Mouse (Mus musculus): ENCODE measurements around the gene Tbl3. TPM values are rescaled to one million over a fixed set of nuclear protein-coding genes. Genes with fewer than 3 reads are reported as not detected.

Tbl3 gene
- total and polyA plus RNA-seq, 3 experiments, result 103 to 111 TPM; not detected in 1

DNA sequence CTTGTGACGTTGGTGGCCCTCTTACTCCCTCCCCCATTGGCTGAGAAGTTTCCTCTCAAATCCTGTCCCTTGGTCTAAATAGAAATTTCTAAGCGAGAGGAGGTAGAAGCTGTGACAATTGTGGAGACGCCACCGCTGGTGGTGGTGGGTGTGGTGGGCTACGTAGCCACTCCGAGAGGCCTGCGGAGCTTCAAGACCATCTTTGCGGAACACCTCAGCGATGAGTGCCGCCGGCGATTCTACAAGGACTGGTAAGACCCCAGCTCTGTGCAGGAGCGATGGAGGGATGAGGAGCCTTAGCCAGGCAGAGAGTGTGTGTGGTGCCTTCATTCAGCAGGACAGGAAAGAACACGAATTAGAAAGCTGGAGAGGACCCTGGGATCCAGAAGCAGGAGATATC, 23.3 kb upstream of the Tbl3 start:
- H3K27ac ChIP-seq (ENCODE audit: control insufficient read depth, low read depth, low read length), result no peak overlapping the region
- H3K9ac ChIP-seq (ENCODE audit: control insufficient read depth, low read depth, low read length, poor library complexity, severe bottlenecking), result no peak overlapping the region
- peaks cover 0 to 17% of the 10 kb centered on the region in 2 experiments; a peak in 3 of 4 replicates for H3K4me1 ChIP-seq (ENCODE audit: control insufficient read depth in 1 of 2, insufficient read depth in 2 of 2, low read length in 2 of 2)
- no peaks in the 10 kb centered on the region for H3K9me3 ChIP-seq (replicated peaks; ENCODE audit: insufficient read depth, low read length)
- H3K79me2 ChIP-seq (ENCODE audit: control insufficient read depth, insufficient read depth, low read length, poor library complexity), result no peaks in the 10 kb centered on the region
- H3K4me3 ChIP-seq (ENCODE audit: control insufficient read depth in 1 of 2, insufficient read depth in 1 of 2, low read depth in 2 of 2, low read length in 2 of 2), result no peak overlapping the region
- DNase-seq (ENCODE audit: low read depth, low spot score), result no peak
- no peaks in the 10 kb centered on the region for H3K27me3 ChIP-seq (ENCODE audit: control insufficient read depth in 1 of 2, insufficient read depth in 2 of 2, low read length in 2 of 2)
- TF ChIP-seq POLR2AphosphoS2 (IDR thresholded peaks at IDR 0.05; ENCODE audit: low read length) (no peak), RCOR1 (IDR thresholded peaks at IDR 0.05; ENCODE audit: low read depth, low read length) (no peak), JUND (IDR thresholded peaks at IDR 0.05; ENCODE audit: low read depth, low read length) (no peak), KAT2A (conservative IDR thresholded peaks at IDR 0.05; ENCODE audit: low read depth, low read length) (no peak), ZKSCAN1 (IDR thresholded peaks at IDR 0.05; ENCODE audit: low read depth, low read length) (no peak), EP300 (IDR thresholded peaks at IDR 0.05; ENCODE audit: low read depth in 1 of 2, low read length in 2 of 2) (no peak), MYC (IDR thresholded peaks at IDR 0.05; ENCODE audit: low read depth, low read length) (no peak), ZMIZ1 (IDR thresholded peaks at IDR 0.05; ENCODE audit: low read depth, low read length) (no peak), UBTF (IDR thresholded peaks at IDR 0.05; ENCODE audit: borderline replicate concordance, insufficient read depth, low read depth, low read length) (no peak), BHLHE40 (IDR thresholded peaks at IDR 0.05; ENCODE audit: borderline replicate concordance, low read depth, low read length) (no peak), MAX (IDR thresholded peaks at IDR 0.05; ENCODE audit: low read length) (no peak), CHD2 (IDR thresholded peaks at IDR 0.05; ENCODE audit: low read length) (no peak), POLR2AphosphoS5 (IDR thresholded peaks at IDR 0.05; ENCODE audit: borderline replicate concordance, low read depth, low read length) (no peak), TCF12 (IDR thresholded peaks at IDR 0.05; ENCODE audit: low read depth, low read length) (no peak), SMC3 (IDR thresholded peaks at IDR 0.05; ENCODE audit: low read depth, low read length) (no peak), CTCF (IDR thresholded peaks at IDR 0.05 in 2 of 3, conservative IDR thresholded peaks at IDR 0.05 in 1 of 3; ENCODE audit: control insufficient read depth in 1 of 3, insufficient read depth in 1 of 3, low read depth in 2 of 3, low read length in 3 of 3, poor library complexity in 1 of 3, severe bottlenecking in 1 of 3) (no peak), MAZ (IDR thresholded peaks at IDR 0.05; ENCODE audit: low read depth, low read length) (no peak), CHD1 (IDR thresholded peaks at IDR 0.05; ENCODE audit: low read depth, low read length) (no peak), MEF2A (IDR thresholded peaks at IDR 0.05; ENCODE audit: extremely low read depth, insufficient replicate concordance, low read depth, low read length, poor library complexity, severe bottlenecking) (no peak), GABPA (IDR thresholded peaks at IDR 0.05; ENCODE audit: low read depth, low read length) (no peak)
- H3K36me3 ChIP-seq (ENCODE audit: control insufficient read depth in 1 of 2, insufficient read depth in 2 of 2, low read length in 2 of 2), result peaks cover 0 to 5% of the 10 kb centered on the region in 2 experiments; a peak in 1 of 4 replicates

DNA sequence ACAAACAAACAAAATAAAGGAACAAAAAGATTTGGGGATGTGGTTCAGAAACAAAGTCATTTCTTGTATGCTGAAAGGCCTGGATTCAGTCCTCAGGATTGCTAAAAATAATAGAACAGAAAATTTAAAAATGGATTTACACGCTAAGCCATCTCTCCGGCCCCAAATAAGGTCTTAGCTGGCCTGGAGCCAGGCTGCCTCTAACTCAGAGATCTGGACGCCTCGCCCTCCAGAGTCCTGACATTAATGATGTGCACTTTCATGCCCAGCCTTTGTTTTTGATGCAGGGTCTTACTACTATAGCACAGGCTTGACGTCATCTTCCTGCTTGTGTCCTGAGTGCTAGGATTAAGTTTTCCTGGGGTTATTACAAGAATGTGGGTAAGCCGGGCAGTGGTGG, 21.6 kb upstream of the Tbl3 start:
- no peak overlapping the region for H3K9ac ChIP-seq (ENCODE audit: control insufficient read depth, low read depth, low read length, poor library complexity, severe bottlenecking)
- H3K9me3 ChIP-seq (replicated peaks; ENCODE audit: insufficient read depth, low read length), result no peaks in the 10 kb centered on the region
- H3K79me2 ChIP-seq (ENCODE audit: control insufficient read depth, insufficient read depth, low read length, poor library complexity), result peaks cover under 1% of the 10 kb centered on the region
- H3K27me3 ChIP-seq (ENCODE audit: control insufficient read depth in 1 of 2, insufficient read depth in 2 of 2, low read length in 2 of 2), result no peaks in the 10 kb centered on the region
- peaks cover 0 to 5% of the 10 kb centered on the region in 2 experiments; a peak in 1 of 4 replicates for H3K36me3 ChIP-seq (ENCODE audit: control insufficient read depth in 1 of 2, insufficient read depth in 2 of 2, low read length in 2 of 2)
- no peak for TF ChIP-seq RAD21 (IDR thresholded peaks at IDR 0.05; ENCODE audit: low read depth, low read length)
- no peak for TF ChIP-seq HCFC1 (IDR thresholded peaks at IDR 0.05; ENCODE audit: low read depth, low read length)
- no peak for TF ChIP-seq CHD1 (IDR thresholded peaks at IDR 0.05; ENCODE audit: low read depth, low read length)
- no peak for TF ChIP-seq MYC (IDR thresholded peaks at IDR 0.05; ENCODE audit: low read depth, low read length)
- no peak for TF ChIP-seq SMC3 (IDR thresholded peaks at IDR 0.05; ENCODE audit: low read depth, low read length)
- TF ChIP-seq MAX (IDR thresholded peaks at IDR 0.05; ENCODE audit: low read length), result no peak
- no peak for TF ChIP-seq E2F4 (IDR thresholded peaks at IDR 0.05; ENCODE audit: borderline replicate concordance, low read depth, low read length)
- TF ChIP-seq POLR2A (IDR thresholded peaks at IDR 0.05; ENCODE audit: control insufficient read depth in 1 of 2, insufficient read depth in 1 of 2, low read depth in 1 of 2, low read length in 2 of 2, poor library complexity in 1 of 2), result no peak
- no peak for TF ChIP-seq ELF1 (IDR thresholded peaks at IDR 0.05; ENCODE audit: low read depth, low read length)
- no peak for TF ChIP-seq USF1 (IDR thresholded peaks at IDR 0.05; ENCODE audit: low read depth, low read length)
- TF ChIP-seq ZNF384 (IDR thresholded peaks at IDR 0.05; ENCODE audit: low read depth, low read length), result no peak
- no peak for TF ChIP-seq ZMIZ1 (IDR thresholded peaks at IDR 0.05; ENCODE audit: low read depth, low read length)
- H3K27ac ChIP-seq (ENCODE audit: control insufficient read depth, low read depth, low read length), result no peak overlapping the region
- peaks cover 0 to 12% of the 10 kb centered on the region in 2 experiments; a peak in 3 of 4 replicates for H3K4me1 ChIP-seq (ENCODE audit: control insufficient read depth in 1 of 2, insufficient read depth in 2 of 2, low read length in 2 of 2)
- no peak for DNase-seq (ENCODE audit: low read depth, low spot score)
- H3K4me3 ChIP-seq (ENCODE audit: control insufficient read depth in 1 of 2, insufficient read depth in 1 of 2, low read depth in 2 of 2, low read length in 2 of 2), result no peak overlapping the region

Measured in MEL (cell line).